Mouse (Mus musculus) neural tube, embryonic 13.5 days (tissue): ENCODE results near the gene Atp6v0e. TPM values are rescaled to one million over a fixed set of nuclear protein-coding genes. Genes with fewer than 3 reads are reported as not detected.

Source experiments
- ATAC-seq: fragments of 200-750 bp; cut with Nextera tagmentation; 2 replicates; pipeline ENCODE4 v1.8.0; 2017; ENCODE audit warnings: low read depth, mild to moderate bottlenecking, moderate TSS enrichment, moderate library complexity
- H3K27ac ChIP-seq: fragments of 300-500 bp; sonication (generic); replicated peaks from 2 replicates; pipeline ENCODE4 v1.5.1; 2015; ENCODE audit warnings: moderate library complexity, mild to moderate bottlenecking, inconsistent platforms
- H3K27me3 ChIP-seq: fragments of 300-500 bp; sonication (generic); 2 replicates; pipeline ENCODE4 v1.6.1; 2015; ENCODE audit warnings: mild to moderate bottlenecking, inconsistent platforms
- H3K36me3 ChIP-seq: fragments of 300-500 bp; sonication (generic); 2 replicates; pipeline ENCODE4 v1.6.1; 2015; ENCODE audit warnings: mild to moderate bottlenecking, inconsistent platforms
- H3K4me1 ChIP-seq: fragments of 300-500 bp; sonication (generic); replicated peaks from 2 replicates; pipeline ENCODE4 v1.6.1; 2015; ENCODE audit warnings: inconsistent platforms
- H3K4me2 ChIP-seq: fragments of 300-500 bp; sonication (generic); 2 replicates; pipeline ENCODE4 v1.6.1; 2015; ENCODE audit warnings: inconsistent platforms, mild to moderate bottlenecking, moderate library complexity
- H3K4me3 ChIP-seq: fragments of 300-500 bp; sonication (generic); 2 replicates; pipeline ENCODE4 v1.5.1; 2015; ENCODE audit warnings: mild to moderate bottlenecking, inconsistent platforms
- H3K9ac ChIP-seq: fragments of 300-500 bp; sonication (generic); 2 replicates; pipeline ENCODE4 v1.6.1; 2015; ENCODE audit warnings: moderate library complexity, mild to moderate bottlenecking, inconsistent platforms
- H3K9me3 ChIP-seq: fragments of 300-500 bp; sonication (generic); 2 replicates; pipeline ENCODE4 v1.6.1; 2016; ENCODE audit warnings: inconsistent platforms
- WGBS: fragments of 180-500 bp; shearing (Covaris S2); methylation state at CpG from one replicate; pipeline ENCODE4 v1.1.7; 2015; 5-methylcytosine and 5-hydroxymethylcytosine counted together
- polyA plus RNA-seq: library from polyadenylated mRNA; unstranded; fragments of >200 nt; fragmentation: Nextera tagmentation; extraction: Ambion mirVana; gene quantifications from 2 replicates; pipeline ENCODE4 v1.2.1, GENCODE M21; 2015

Gene Atp6v0e
- polyA plus RNA-seq, 1 experiment from 2014 or later = 126 TPM

DNA sequence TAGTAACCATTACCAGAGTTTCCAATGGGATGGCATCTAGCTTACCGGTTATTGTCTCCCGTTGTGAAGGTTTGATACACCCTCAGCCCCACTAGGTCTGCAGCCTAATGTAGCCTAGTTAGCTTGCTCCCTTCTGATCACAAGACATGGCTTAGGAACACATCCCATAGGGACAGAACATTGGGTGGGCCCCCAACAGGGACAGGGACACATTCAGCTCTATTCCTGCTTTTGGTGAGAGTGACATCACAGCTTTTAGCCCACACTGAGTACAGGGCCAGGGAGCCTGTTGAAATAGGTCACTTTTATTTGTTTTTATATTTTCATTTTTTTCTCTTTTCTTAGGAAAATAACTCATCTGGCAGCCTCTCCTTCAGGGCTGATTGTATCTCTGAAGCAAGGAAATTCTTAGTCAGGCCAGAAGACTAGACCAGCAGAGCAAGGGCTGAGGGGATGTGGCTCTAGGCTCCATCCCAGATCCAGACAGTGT, 37.5 kb upstream of the Atp6v0e start:
- H3K36me3 ChIP-seq = peaks cover 86% of the 10 kb centered on the region
- no peaks in the 10 kb centered on the region for H3K9me3 ChIP-seq
- H3K4me3 ChIP-seq = no peak overlapping the region
- H3K27me3 ChIP-seq = no peaks in the 10 kb centered on the region
- H3K27ac ChIP-seq = no peak overlapping the region
- ATAC-seq = no peak
- 93% methylated on average over 2 of the region's 2 CpGs for WGBS
- no peak overlapping the region for H3K4me2 ChIP-seq
- no peak overlapping the region for H3K9ac ChIP-seq
- no peaks in the 10 kb centered on the region for H3K4me1 ChIP-seq

GRCm38 (mm10) chr17:26628479-26628878, 34.6 kb upstream of the Atp6v0e start:
- H3K36me3 ChIP-seq = peaks cover 99% of the 10 kb centered on the region
- H3K4me2 ChIP-seq = no peak overlapping the region
- H3K9ac ChIP-seq = no peak overlapping the region
- no peaks in the 10 kb centered on the region for H3K27me3 ChIP-seq
- no peak overlapping the region for H3K4me3 ChIP-seq
- WGBS = 88% methylated on average over 6 of the region's 6 CpGs
- H3K27ac ChIP-seq = no peak overlapping the region
- no peak for ATAC-seq
- no peaks in the 10 kb centered on the region for H3K9me3 ChIP-seq
- no peaks in the 10 kb centered on the region for H3K4me1 ChIP-seq

GRCm38 (mm10) chr17:26628936-26629335, 34.1 kb upstream of the Atp6v0e start:
- H3K27ac ChIP-seq = no peak overlapping the region
- no peaks in the 10 kb centered on the region for H3K9me3 ChIP-seq
- no peak for ATAC-seq
- H3K4me3 ChIP-seq = no peak overlapping the region
- no peaks in the 10 kb centered on the region for H3K27me3 ChIP-seq
- H3K4me2 ChIP-seq = no peak overlapping the region
- WGBS = 91% methylated on average over 3 of the region's 3 CpGs
- H3K36me3 ChIP-seq = peaks cover 98% of the 10 kb centered on the region
- no peak overlapping the region for H3K9ac ChIP-seq
- no peaks in the 10 kb centered on the region for H3K4me1 ChIP-seq

DNA sequence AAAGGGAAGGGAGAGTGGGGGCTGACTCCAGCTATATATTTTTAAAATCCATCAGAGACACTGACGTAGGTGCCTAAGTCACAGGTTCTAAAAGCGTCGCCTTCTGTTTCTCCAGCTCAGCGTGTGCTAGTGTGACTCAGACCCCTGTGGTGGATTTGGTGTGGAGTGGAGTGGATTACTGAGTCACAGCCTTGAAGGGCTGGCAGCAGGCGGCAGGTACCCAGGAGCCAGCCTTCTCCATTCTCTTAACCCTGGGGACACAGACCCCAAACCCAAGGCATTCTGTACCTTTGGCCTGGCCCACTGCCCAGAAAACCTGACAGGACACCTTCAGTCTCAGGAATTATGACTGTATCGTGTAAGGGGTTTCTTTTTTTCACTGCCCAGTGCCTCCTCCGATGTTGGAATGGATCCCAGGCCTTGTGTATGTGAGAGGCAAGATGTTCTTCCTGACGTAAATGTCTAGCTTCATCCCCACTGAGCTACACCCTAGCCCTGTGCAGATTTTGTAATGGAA, 31.2 kb upstream of the Atp6v0e start:
- no peaks in the 10 kb centered on the region for H3K4me1 ChIP-seq
- no peak overlapping the region for H3K4me2 ChIP-seq
- no peak overlapping the region for H3K9ac ChIP-seq
- no peaks in the 10 kb centered on the region for H3K9me3 ChIP-seq
- no peaks in the 10 kb centered on the region for H3K27me3 ChIP-seq
- H3K4me3 ChIP-seq = no peak overlapping the region
- WGBS = 80% methylated on average over 8 of the region's 8 CpGs
- H3K36me3 ChIP-seq = peaks cover 97% of the 10 kb centered on the region
- H3K27ac ChIP-seq = no peak overlapping the region
- ATAC-seq = no peak

- H3K27me3 ChIP-seq = no peaks in the 10 kb centered on the region
- no peaks in the 10 kb centered on the region for H3K4me1 ChIP-seq
- no peaks in the 10 kb centered on the region for H3K9me3 ChIP-seq
- H3K36me3 ChIP-seq = peaks cover 85% of the 10 kb centered on the region
- H3K4me2 ChIP-seq = no peak overlapping the region
- no peak overlapping the region for H3K4me3 ChIP-seq
- ATAC-seq = no peak
- 93% methylated on average over 9 of the region's 9 CpGs for WGBS
- no peak overlapping the region for H3K27ac ChIP-seq
- no peak overlapping the region for H3K9ac ChIP-seq
Observed at GRCm38 (mm10) chr17:26633186-26633585, 29.8 kb upstream of the Atp6v0e start.

- Histone ChIP-seq H3K27me3 (no peaks in the 10 kb centered on the region), H3K4me3 (no peak overlapping the region), H3K9me3 (no peaks in the 10 kb centered on the region), H3K27ac (no peak overlapping the region), H3K4me2 (no peak overlapping the region), H3K4me1 (no peaks in the 10 kb centered on the region), H3K36me3 (peaks cover 82% of the 10 kb centered on the region), H3K9ac (no peak overlapping the region)
- WGBS = 95% methylated on average over 9 of the region's 9 CpGs
- ATAC-seq = no peak
Observed at GRCm38 (mm10) chr17:26633926-26634325, 29.1 kb upstream of the Atp6v0e start.

DNA sequence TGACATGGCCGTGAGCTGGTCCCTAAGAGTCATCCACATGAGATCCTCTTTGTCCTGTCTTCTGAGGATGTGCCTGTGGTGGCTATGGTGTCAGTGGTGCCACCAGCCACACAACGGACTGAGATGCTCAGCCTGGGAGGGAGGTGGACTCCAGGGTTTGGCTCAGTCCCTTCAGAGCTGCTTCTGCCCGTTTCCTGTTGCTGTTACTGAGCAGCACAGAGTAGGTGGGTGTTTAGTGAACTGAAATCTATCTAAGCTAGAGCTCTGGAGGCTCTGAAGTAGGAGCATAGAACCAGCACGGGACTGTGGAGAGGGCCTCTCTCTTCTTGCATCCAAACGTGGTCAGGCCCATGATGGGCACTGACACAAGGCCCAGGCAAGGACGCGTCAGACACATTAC, 28.5 kb upstream of the Atp6v0e start:
- Histone ChIP-seq H3K9ac (no peak overlapping the region), H3K9me3 (no peaks in the 10 kb centered on the region), H3K27ac (no peak overlapping the region), H3K36me3 (peaks cover 82% of the 10 kb centered on the region), H3K27me3 (no peaks in the 10 kb centered on the region), H3K4me2 (no peak overlapping the region), H3K4me1 (no peaks in the 10 kb centered on the region), H3K4me3 (no peak overlapping the region)
- WGBS = 89% methylated on average over 7 of the region's 7 CpGs
- no peak for ATAC-seq

DNA sequence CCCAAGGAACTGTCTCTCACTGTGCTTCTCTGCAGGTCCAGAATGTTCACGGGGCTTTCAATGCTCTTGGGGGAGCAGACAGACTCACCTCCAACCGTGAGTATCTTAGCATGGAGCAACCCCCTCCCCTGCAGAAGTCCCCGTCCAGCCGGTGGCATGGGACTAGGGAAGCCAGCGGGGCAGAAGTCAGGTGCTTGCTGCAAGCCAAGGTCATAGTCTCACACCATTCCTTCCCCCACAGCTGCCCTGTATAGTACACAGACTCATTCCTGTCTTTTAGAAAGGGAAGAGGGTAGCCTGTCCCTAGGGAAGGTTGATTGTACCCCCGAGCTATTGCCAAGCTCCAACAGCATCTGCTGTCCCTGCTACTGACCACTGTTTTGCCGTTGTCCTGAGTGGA, 27.1 kb upstream of the Atp6v0e start:
- peaks cover 82% of the 10 kb centered on the region for H3K36me3 ChIP-seq
- H3K4me1 ChIP-seq = no peaks in the 10 kb centered on the region
- no peak overlapping the region for H3K9ac ChIP-seq
- no peaks in the 10 kb centered on the region for H3K27me3 ChIP-seq
- H3K4me2 ChIP-seq = no peak overlapping the region
- no peak for ATAC-seq
- no peak overlapping the region for H3K4me3 ChIP-seq
- no peaks in the 10 kb centered on the region for H3K9me3 ChIP-seq
- 84% methylated on average over 7 of the region's 7 CpGs for WGBS
- H3K27ac ChIP-seq = no peak overlapping the region

- Histone ChIP-seq H3K27me3 (no peaks in the 10 kb centered on the region), H3K9me3 (no peaks in the 10 kb centered on the region), H3K9ac (0 out of 2 replicates have a peak overlapping the region, but pooled peaks have one; percentile 34), H3K36me3 (peaks cover 83% of the 10 kb centered on the region), H3K4me3 (no peak overlapping the region), H3K27ac (no peak overlapping the region), H3K4me1 (no peaks in the 10 kb centered on the region), H3K4me2 (no peak overlapping the region)
- WGBS = 77% methylated on average over 4 of the region's 4 CpGs
- ATAC-seq = no peak
Observed at GRCm38 (mm10) chr17:26637851-26638250, 25.2 kb upstream of the Atp6v0e start.

DNA sequence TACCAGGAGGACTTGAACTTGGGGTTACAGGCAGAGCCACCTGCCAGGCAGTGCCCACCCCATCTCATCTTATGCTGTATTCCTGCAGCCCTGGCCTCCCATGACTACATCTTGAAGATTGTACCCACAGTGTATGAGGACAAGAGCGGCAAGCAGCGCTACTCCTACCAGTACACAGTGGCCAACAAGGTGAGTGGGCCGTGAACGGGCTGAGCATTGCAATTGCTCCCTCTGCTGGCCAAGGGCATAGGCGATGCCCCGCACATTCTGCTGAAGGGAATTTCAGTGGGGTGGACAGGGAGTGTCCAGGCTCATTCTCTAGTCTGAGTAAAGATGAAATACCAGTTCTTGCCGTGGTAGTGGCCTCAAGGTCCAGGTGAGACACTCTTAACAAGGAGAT, 24.4 kb upstream of the Atp6v0e start:
- Histone ChIP-seq H3K9me3 (no peaks in the 10 kb centered on the region), H3K4me3 (no peak overlapping the region), H3K27ac (no peak overlapping the region), H3K9ac (no peak overlapping the region), H3K4me2 (no peak overlapping the region), H3K4me1 (no peaks in the 10 kb centered on the region), H3K27me3 (no peaks in the 10 kb centered on the region), H3K36me3 (peaks cover 84% of the 10 kb centered on the region)
- peak; percentile 71 for ATAC-seq
- 39% methylated on average over 7 of the region's 7 CpGs for WGBS

DNA sequence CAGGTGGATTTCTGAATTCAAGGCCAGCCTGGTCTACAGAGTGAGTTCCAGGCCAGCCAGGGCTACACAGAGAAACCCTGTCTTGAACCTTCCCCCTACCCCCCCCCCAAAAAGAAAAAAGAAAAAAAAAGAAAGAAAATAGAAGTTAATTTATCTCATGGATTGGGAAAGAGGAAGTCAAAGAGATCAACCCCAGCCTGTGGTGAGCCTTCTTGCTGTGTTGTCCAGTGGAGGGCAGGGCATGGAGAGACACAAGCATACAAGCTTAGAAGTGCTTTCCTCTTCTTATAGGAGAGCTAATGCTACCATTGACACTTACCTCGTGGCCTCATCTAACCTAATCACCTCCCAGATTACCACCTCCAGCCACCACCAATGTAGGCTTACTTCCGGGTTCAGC, 23.2 kb upstream of the Atp6v0e start:
- peaks cover 8% of the 10 kb centered on the region for H3K4me1 ChIP-seq
- no peaks in the 10 kb centered on the region for H3K27me3 ChIP-seq
- no peak overlapping the region for H3K4me2 ChIP-seq
- H3K27ac ChIP-seq = no peak overlapping the region
- no peak overlapping the region for H3K9ac ChIP-seq
- H3K36me3 ChIP-seq = peaks cover 84% of the 10 kb centered on the region
- no peak for ATAC-seq
- 81% methylated on average over 2 of the region's 2 CpGs for WGBS
- H3K9me3 ChIP-seq = no peaks in the 10 kb centered on the region
- no peak overlapping the region for H3K4me3 ChIP-seq

GRCm38 (mm10) chr17:26640286-26640740, 22.7 kb upstream of the Atp6v0e start:
- 94% methylated on average over 3 of the region's 3 CpGs for WGBS
- Histone ChIP-seq H3K27ac (no peak overlapping the region), H3K4me1 (peaks cover 13% of the 10 kb centered on the region), H3K4me2 (no peak overlapping the region), H3K9me3 (no peaks in the 10 kb centered on the region), H3K36me3 (peaks cover 84% of the 10 kb centered on the region), H3K27me3 (no peaks in the 10 kb centered on the region), H3K4me3 (no peak overlapping the region), H3K9ac (no peak overlapping the region)
- ATAC-seq = no peak

DNA sequence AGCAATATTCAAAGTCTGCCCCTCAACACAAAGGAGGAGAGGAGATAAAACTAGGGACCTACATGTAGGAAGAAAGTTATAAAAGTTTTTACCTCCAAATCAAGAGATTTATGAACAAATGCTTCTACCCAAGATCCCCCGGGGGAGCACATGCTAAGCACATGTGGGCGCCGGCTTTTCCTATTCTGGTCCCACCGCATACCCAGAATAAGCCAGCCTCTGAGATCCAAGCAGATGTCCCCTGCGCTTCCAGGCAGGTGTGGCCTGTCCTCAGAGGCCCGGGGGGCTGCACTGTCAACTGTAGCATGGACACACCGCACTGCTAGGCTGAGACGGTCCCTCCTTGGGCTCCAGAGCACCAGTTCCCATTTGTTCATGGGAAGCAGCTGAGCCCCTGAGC, 19.6 kb upstream of the Atp6v0e start:
- H3K4me2 ChIP-seq = no peak overlapping the region
- H3K36me3 ChIP-seq = peaks cover 97% of the 10 kb centered on the region
- no peaks in the 10 kb centered on the region for H3K27me3 ChIP-seq
- H3K9ac ChIP-seq = no peak overlapping the region
- no peak overlapping the region for H3K27ac ChIP-seq
- no peaks in the 10 kb centered on the region for H3K9me3 ChIP-seq
- H3K4me3 ChIP-seq = no peak overlapping the region
- no peak for ATAC-seq
- peaks cover 13% of the 10 kb centered on the region for H3K4me1 ChIP-seq
- 93% methylated on average over 8 of the region's 8 CpGs for WGBS
